Mouse (Mus musculus): ENCODE measurements around the gene Rcc1. TPM values are rescaled to one million over a fixed set of nuclear protein-coding genes. Genes with fewer than 3 reads are reported as not detected.
A peak's percentile ranks its signal among the peaks of the same experiment; 100 is the strongest.

The Rcc1 gene
- polyA plus RNA-seq, 1 experiment from 2014 or later = 31.5 TPM

GRCm38 (mm10) chr4:132350123-132350740 is 3.2 kb downstream of the Rcc1 start:
- H3K36me3 ChIP-seq (ENCODE audit: control insufficient read depth, insufficient read depth, low read length) = no peaks in the 10 kb centered on the region
- H3K9ac ChIP-seq (ENCODE audit: low read depth, low read length) = no peak overlapping the region
- H3K4me1 ChIP-seq (ENCODE audit: control insufficient read depth, insufficient read depth, low read depth, low read length) = peaks cover 14% of the 10 kb centered on the region
- H3K4me2 ChIP-seq (ENCODE audit: low read length) = no peak overlapping the region
- no peak overlapping the region for H3K27ac ChIP-seq (ENCODE audit: low read depth, low read length)
- no peaks in the 10 kb centered on the region for H3K27me3 ChIP-seq (replicated peaks; ENCODE audit: control insufficient read depth, insufficient read depth, low read length)
- ATAC-seq = no peak
- WGBS = 40% methylated on average over 2 of the region's 2 CpGs
- no peaks in the 10 kb centered on the region for H3K9me3 ChIP-seq (ENCODE audit: control insufficient read depth, low read length)
- no peak overlapping the region for H3K4me3 ChIP-seq (ENCODE audit: low read length)

DNA sequence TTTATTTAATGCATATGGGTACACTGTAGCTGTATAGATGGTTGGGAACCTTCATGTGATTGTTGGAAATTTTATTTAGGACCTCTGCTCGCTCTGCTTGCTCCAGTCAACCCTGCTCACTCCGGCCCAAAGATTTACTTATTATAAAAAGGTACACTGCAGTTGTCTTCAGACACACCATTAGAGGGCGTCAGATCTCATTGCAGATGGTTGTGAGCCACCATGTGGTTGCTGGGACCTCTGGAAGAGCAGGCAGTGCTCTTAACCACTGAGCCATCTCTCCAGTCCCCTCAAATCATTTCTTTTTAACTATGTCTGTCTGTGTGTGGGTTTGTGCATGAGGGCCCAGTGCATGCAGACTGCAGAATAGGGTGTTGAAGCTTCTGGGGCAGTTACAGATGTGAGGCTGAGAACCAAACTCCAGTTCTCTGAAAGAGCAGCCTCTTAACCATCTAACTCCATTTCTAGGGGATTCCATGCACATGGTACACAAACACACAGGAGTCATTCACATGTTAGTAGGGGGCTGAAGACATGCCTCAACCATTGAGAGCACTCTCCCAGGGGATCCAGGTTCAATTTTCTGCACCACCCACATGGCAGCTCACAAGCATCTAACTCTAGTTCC is 3.8 kb downstream of the Rcc1 start:
- WGBS = 62% methylated on average over 3 of the region's 3 CpGs
- H3K27me3 ChIP-seq (replicated peaks; ENCODE audit: control insufficient read depth, insufficient read depth, low read length) = no peaks in the 10 kb centered on the region
- H3K36me3 ChIP-seq (ENCODE audit: control insufficient read depth, insufficient read depth, low read length) = no peaks in the 10 kb centered on the region
- no peak overlapping the region for H3K4me3 ChIP-seq (ENCODE audit: low read length)
- ATAC-seq = no peak
- H3K4me1 ChIP-seq (ENCODE audit: control insufficient read depth, insufficient read depth, low read depth, low read length) = peaks cover 18% of the 10 kb centered on the region
- no peak overlapping the region for H3K4me2 ChIP-seq (ENCODE audit: low read length)
- no peaks in the 10 kb centered on the region for H3K9me3 ChIP-seq (ENCODE audit: control insufficient read depth, low read length)
- H3K9ac ChIP-seq (ENCODE audit: low read depth, low read length) = no peak overlapping the region
- H3K27ac ChIP-seq (ENCODE audit: low read depth, low read length) = no peak overlapping the region

DNA sequence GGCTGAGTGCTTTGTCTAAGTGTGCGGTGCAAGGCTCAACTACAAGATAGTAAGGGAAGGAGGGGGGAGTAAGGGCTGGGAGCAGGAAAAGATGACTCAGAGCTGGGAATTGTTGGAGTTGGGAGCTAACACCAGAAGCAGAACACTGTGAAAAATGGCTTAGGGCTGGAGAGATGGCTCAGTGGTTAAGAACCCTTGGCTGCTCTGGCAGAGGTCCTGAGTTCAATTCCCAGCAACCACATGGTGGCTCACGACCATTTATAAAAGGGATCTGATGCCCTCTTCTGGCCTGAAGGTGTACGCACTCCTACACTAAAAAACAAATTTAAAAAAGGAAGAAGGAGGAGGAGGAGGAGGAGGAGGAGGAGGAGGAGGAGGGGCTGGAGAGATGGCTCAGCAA is 6.7 kb downstream of the Rcc1 start:
- Histone ChIP-seq H3K4me2 (ENCODE audit: low read length) (no peak overlapping the region), H3K4me1 (ENCODE audit: control insufficient read depth, insufficient read depth, low read depth, low read length) (peaks cover 18% of the 10 kb centered on the region), H3K4me3 (ENCODE audit: low read length) (no peak overlapping the region), H3K36me3 (ENCODE audit: control insufficient read depth, insufficient read depth, low read length) (no peaks in the 10 kb centered on the region), H3K27ac (ENCODE audit: low read depth, low read length) (no peak overlapping the region), H3K27me3 (replicated peaks; ENCODE audit: control insufficient read depth, insufficient read depth, low read length) (no peaks in the 10 kb centered on the region), H3K9ac (ENCODE audit: low read depth, low read length) (no peak overlapping the region), H3K9me3 (ENCODE audit: control insufficient read depth, low read length) (no peaks in the 10 kb centered on the region)
- ATAC-seq = no peak
- WGBS = 37% methylated on average over 3 of the region's 3 CpGs

- Histone ChIP-seq H3K9me3 (ENCODE audit: control insufficient read depth, low read length) (no peaks in the 10 kb centered on the region), H3K4me1 (ENCODE audit: control insufficient read depth, insufficient read depth, low read depth, low read length) (peaks cover 14% of the 10 kb centered on the region), H3K36me3 (ENCODE audit: control insufficient read depth, insufficient read depth, low read length) (no peaks in the 10 kb centered on the region), H3K27me3 (replicated peaks; ENCODE audit: control insufficient read depth, insufficient read depth, low read length) (no peaks in the 10 kb centered on the region), H3K9ac (ENCODE audit: low read depth, low read length) (no peak overlapping the region), H3K27ac (ENCODE audit: low read depth, low read length) (no peak overlapping the region), H3K4me2 (ENCODE audit: low read length) (no peak overlapping the region), H3K4me3 (ENCODE audit: low read length) (no peak overlapping the region)
- ATAC-seq = no peak
- 86% methylated on average over 4 of the region's 4 CpGs for WGBS
These were observed 7.1 kb downstream of the Rcc1 start for GRCm38 (mm10) chr4:132346261-132346660.

DNA sequence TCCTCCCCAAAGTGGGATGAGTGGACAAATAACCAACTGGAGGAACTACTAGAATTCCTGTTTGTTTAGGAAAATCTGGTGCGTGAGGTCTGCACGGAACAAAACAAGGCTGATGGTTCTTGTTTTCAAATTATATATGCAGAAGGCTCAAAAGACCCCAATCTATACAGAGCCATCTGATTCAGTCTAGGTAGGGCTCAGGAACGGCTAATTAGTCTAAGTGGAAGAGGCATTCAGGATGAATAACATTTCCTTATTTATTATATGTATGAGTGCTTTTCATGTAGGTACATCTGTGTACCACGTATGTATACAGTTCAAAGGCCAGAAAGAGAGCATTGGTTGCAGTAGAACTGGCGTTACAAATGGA is 7.6 kb downstream of the Rcc1 start:
- peak; percentile 17; the same call in 1 of the 2 replicates for ATAC-seq
- WGBS = 45% methylated on average over 5 of the region's 5 CpGs
- H3K4me3 ChIP-seq (ENCODE audit: low read length) = peak overlapping the region; percentile 80
- no peaks in the 10 kb centered on the region for H3K36me3 ChIP-seq (ENCODE audit: control insufficient read depth, insufficient read depth, low read length)
- H3K4me2 ChIP-seq (ENCODE audit: low read length) = peak overlapping the region; percentile 82; the same call in 1 of the 2 replicates
- no peaks in the 10 kb centered on the region for H3K27me3 ChIP-seq (replicated peaks; ENCODE audit: control insufficient read depth, insufficient read depth, low read length)
- H3K9ac ChIP-seq (ENCODE audit: low read depth, low read length) = no peak overlapping the region
- no peak overlapping the region for H3K27ac ChIP-seq (ENCODE audit: low read depth, low read length)
- peaks cover 14% of the 10 kb centered on the region for H3K4me1 ChIP-seq (ENCODE audit: control insufficient read depth, insufficient read depth, low read depth, low read length)
- H3K9me3 ChIP-seq (ENCODE audit: control insufficient read depth, low read length) = no peaks in the 10 kb centered on the region

DNA sequence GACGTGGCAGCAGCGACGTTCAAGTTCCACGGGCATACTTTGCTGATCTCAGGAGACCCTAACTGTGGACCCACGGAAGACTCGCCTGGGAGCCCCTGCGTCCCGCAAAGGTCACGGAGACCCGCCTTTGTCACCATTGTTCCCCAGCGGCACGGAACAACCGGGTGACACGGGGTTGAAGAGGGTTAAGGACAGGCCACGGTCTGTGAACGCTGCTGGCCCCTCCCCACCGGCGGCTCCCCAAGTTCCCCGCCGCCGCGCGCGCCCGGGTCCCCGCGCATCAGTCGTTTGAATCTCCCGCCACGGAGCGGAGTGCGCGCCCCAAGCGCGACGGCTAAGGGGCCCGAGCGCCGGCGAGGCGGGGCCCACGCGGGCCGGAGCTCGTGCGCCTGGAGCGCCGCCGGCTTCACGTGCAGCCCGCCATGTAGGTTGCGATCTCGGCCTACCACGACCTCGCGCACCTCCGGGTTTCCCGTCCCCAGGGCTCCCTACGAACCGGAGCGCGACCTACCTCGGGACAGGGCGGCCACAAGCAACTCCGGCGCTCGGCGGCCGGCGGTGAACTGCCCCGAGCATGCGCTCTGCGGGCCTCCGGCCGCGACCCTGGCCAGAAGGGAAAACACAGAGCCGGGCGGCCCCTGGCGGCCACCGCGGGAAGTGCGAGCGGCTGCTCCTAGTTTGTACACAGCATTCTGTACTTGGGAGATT is 8.1 kb downstream of the Rcc1 start:
- Histone ChIP-seq H3K4me1 (ENCODE audit: control insufficient read depth, insufficient read depth, low read depth, low read length) (peaks cover 14% of the 10 kb centered on the region), H3K27me3 (replicated peaks; ENCODE audit: control insufficient read depth, insufficient read depth, low read length) (no peaks in the 10 kb centered on the region), H3K9me3 (ENCODE audit: control insufficient read depth, low read length) (no peaks in the 10 kb centered on the region), H3K27ac (ENCODE audit: low read depth, low read length) (peak overlapping the region; percentile 62; the same call in 1 of the 2 replicates), H3K9ac (ENCODE audit: low read depth, low read length) (peak overlapping the region; percentile 79), H3K4me2 (ENCODE audit: low read length) (peak overlapping the region; percentile 82), H3K36me3 (ENCODE audit: control insufficient read depth, insufficient read depth, low read length) (no peaks in the 10 kb centered on the region), H3K4me3 (ENCODE audit: low read length) (peak overlapping the region; percentile 80)
- peak; percentile 90 for ATAC-seq
- WGBS = under 1% methylated on average over 64 of the region's 83 CpGs

DNA sequence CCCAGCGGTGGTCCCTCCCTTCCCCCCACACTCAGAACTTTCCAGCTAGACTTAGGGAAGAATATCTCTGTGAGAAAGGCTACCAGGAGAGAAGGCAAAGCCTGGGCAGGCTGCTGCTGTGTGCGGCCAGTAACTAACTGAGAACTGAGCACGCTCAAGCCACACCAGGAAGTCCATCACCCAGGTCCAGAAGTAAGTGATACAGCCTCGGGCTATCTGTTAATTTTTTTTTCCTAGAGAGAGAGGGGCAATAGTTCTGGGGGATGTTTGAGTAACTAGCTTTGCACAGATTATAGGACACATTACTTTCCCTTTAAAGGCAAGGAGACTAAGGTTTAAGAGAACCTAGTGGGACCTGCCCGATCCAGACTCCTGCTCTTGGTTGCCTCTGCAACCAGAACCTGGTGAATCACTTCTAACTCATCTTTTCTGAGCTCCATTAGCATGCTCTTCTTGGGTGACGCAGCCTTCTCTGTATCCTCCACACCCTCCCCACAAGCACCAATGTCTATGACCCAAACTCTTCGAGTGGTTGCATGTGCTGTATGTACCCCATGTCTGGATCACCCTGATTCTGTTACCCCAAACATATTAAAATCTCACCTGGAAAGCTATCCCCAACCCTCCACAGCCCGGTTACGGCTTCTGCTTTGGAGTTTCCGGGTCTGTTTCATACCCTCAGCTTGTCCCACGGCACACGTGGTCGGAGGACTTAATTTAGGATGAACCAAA is 8.8 kb downstream of the Rcc1 start:
- no peaks in the 10 kb centered on the region for H3K27me3 ChIP-seq (replicated peaks; ENCODE audit: control insufficient read depth, insufficient read depth, low read length)
- peak overlapping the region; percentile 79 for H3K9ac ChIP-seq (ENCODE audit: low read depth, low read length)
- 7% methylated on average over 13 of the region's 13 CpGs for WGBS
- H3K36me3 ChIP-seq (ENCODE audit: control insufficient read depth, insufficient read depth, low read length) = no peaks in the 10 kb centered on the region
- no peak for ATAC-seq
- H3K4me3 ChIP-seq (ENCODE audit: low read length) = peak overlapping the region; percentile 80
- no peaks in the 10 kb centered on the region for H3K9me3 ChIP-seq (ENCODE audit: control insufficient read depth, low read length)
- no peak overlapping the region for H3K27ac ChIP-seq (ENCODE audit: low read depth, low read length)
- H3K4me2 ChIP-seq (ENCODE audit: low read length) = peak overlapping the region; percentile 82
- peaks cover 14% of the 10 kb centered on the region for H3K4me1 ChIP-seq (ENCODE audit: control insufficient read depth, insufficient read depth, low read depth, low read length)

- Histone ChIP-seq H3K9ac (ENCODE audit: low read depth, low read length) (no peak overlapping the region), H3K4me1 (ENCODE audit: control insufficient read depth, insufficient read depth, low read depth, low read length) (peaks cover 14% of the 10 kb centered on the region), H3K9me3 (ENCODE audit: control insufficient read depth, low read length) (no peaks in the 10 kb centered on the region), H3K4me3 (ENCODE audit: low read length) (no peak overlapping the region), H3K36me3 (ENCODE audit: control insufficient read depth, insufficient read depth, low read length) (peaks cover 7% of the 10 kb centered on the region), H3K4me2 (ENCODE audit: low read length) (no peak overlapping the region), H3K27ac (ENCODE audit: low read depth, low read length) (no peak overlapping the region), H3K27me3 (replicated peaks; ENCODE audit: control insufficient read depth, insufficient read depth, low read length) (no peaks in the 10 kb centered on the region)
- WGBS = 96% methylated on average over 3 of the region's 3 CpGs
- no peak for ATAC-seq
These were observed 12.0 kb downstream of the Rcc1 start for GRCm38 (mm10) chr4:132341451-132341850.

DNA sequence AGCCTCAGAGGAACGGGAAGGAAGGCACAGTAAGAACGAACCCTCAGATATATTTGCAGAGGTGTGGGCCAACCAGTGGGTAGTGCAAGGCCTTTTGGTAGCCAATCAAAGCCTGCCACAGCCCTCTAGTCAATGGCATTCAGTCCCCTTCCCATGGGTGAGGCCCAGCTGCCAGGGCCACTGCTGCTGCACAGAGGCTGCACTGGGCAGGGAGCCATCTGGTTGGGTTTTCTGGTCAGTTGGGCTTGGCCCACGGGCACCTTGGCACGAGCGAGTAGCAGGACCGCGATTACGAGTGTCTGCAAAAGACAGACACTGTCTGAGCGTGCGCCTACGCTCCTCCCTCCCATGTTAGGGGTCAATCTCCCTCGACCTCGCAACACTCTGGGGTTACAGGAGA is 14.5 kb downstream of the Rcc1 start:
- Histone ChIP-seq H3K9ac (ENCODE audit: low read depth, low read length) (no peak overlapping the region), H3K36me3 (ENCODE audit: control insufficient read depth, insufficient read depth, low read length) (peaks cover 14% of the 10 kb centered on the region), H3K27ac (ENCODE audit: low read depth, low read length) (no peak overlapping the region), H3K27me3 (replicated peaks; ENCODE audit: control insufficient read depth, insufficient read depth, low read length) (no peaks in the 10 kb centered on the region), H3K4me3 (ENCODE audit: low read length) (no peak overlapping the region), H3K9me3 (ENCODE audit: control insufficient read depth, low read length) (no peaks in the 10 kb centered on the region), H3K4me1 (ENCODE audit: control insufficient read depth, insufficient read depth, low read depth, low read length) (peaks cover 3% of the 10 kb centered on the region), H3K4me2 (ENCODE audit: low read length) (no peak overlapping the region)
- 82% methylated on average over 13 of the region's 13 CpGs for WGBS
- no peak for ATAC-seq

All from hindbrain, embryonic 16.5 days (tissue).